Mouse (Mus musculus) midbrain, embryonic 16.5 days (tissue): ENCODE data around the gene Tmed9. TPM values are rescaled to one million over a fixed set of nuclear protein-coding genes. Genes with fewer than 3 reads are reported as not detected.
"Not testable (repeated sequence)": the region's sequence is repeated elsewhere in the genome, so short reads cannot be mapped to it uniquely, and the experiment has no call there.

Experiments used
- ATAC-seq: fragments of 200-750 bp; cut with Nextera tagmentation; 2 replicates; pipeline ENCODE4 v1.8.0; 2017; ENCODE audit warnings: moderate TSS enrichment
- H3K27ac ChIP-seq: fragments of 300-500 bp; sonication (generic); 2 replicates; pipeline ENCODE4 v1.5.1; 2014; ENCODE audit warnings: mild to moderate bottlenecking, low read length, mixed read lengths
- H3K27me3 ChIP-seq: fragments of 300-500 bp; sonication (generic); 2 replicates; pipeline ENCODE4 v1.6.1; 2014; ENCODE audit warnings: low read depth, low read length, mixed read lengths; ENCODE audit not compliant: control insufficient read depth, insufficient read depth
- H3K36me3 ChIP-seq: fragments of 300-500 bp; sonication (generic); 2 replicates; pipeline ENCODE4 v1.6.1; 2014; ENCODE audit warnings: mild to moderate bottlenecking, low read length, moderate library complexity, mixed read lengths; ENCODE audit not compliant: control insufficient read depth, insufficient read depth
- H3K4me1 ChIP-seq: fragments of 300-500 bp; sonication (generic); 2 replicates; pipeline ENCODE4 v1.6.1; 2014; ENCODE audit warnings: mild to moderate bottlenecking, low read length, mixed read lengths; ENCODE audit not compliant: control insufficient read depth, insufficient read depth
- H3K4me2 ChIP-seq: fragments of 300-500 bp; sonication (generic); 2 replicates; pipeline ENCODE4 v1.6.1; 2014; ENCODE audit warnings: mild to moderate bottlenecking, low read length, mixed read lengths
- H3K4me3 ChIP-seq: fragments of 300-500 bp; sonication (generic); 2 replicates; pipeline ENCODE4 v1.5.1; 2014; ENCODE audit warnings: low read depth, mild to moderate bottlenecking, low read length, moderate library complexity, mixed read lengths
- H3K9ac ChIP-seq: fragments of 300-500 bp; sonication (generic); 2 replicates; pipeline ENCODE4 v1.6.1; 2014; ENCODE audit warnings: low read depth, low read length, mixed read lengths
- H3K9me3 ChIP-seq: fragments of 300-500 bp; sonication (generic); replicated peaks from 2 replicates; pipeline ENCODE4 v1.6.1; 2014; ENCODE audit warnings: mild to moderate bottlenecking, low read length, mixed read lengths; ENCODE audit not compliant: control insufficient read depth, poor library complexity, severe bottlenecking
- WGBS: fragments of 180-500 bp; shearing (Covaris S2); extraction: QIAGEN DNeasy Blood & Tissue Kit; methylation state at CpG from one replicate; pipeline ENCODE4 v1.1.7; 2014; 5-methylcytosine and 5-hydroxymethylcytosine counted together
- polyA plus RNA-seq: library from polyadenylated mRNA; unstranded; fragments of >200 nt; fragmentation: Nextera tagmentation; extraction: Ambion mirVana; gene quantifications from 2 replicates; pipeline ENCODE4 v1.2.1, GENCODE M21; 2015

Gene Tmed9
- polyA plus RNA-seq, 1 experiment from 2014 or later = 109 TPM

- no peaks in the 10 kb centered on the region for H3K9me3 ChIP-seq
- H3K4me3 ChIP-seq = no peak overlapping the region
- peak overlapping the region; percentile 42 for H3K4me2 ChIP-seq
- WGBS = 85% methylated on average over 2 of the region's 2 CpGs
- ATAC-seq = no peak
- H3K9ac ChIP-seq = no peak overlapping the region
- H3K36me3 ChIP-seq = no peaks in the 10 kb centered on the region
- H3K27ac ChIP-seq = no peak overlapping the region
- no peaks in the 10 kb centered on the region for H3K27me3 ChIP-seq
- H3K4me1 ChIP-seq = peaks cover 16% of the 10 kb centered on the region
Observed at GRCm38 (mm10) chr13:55571977-55572376, 1.6 kb upstream of the Tmed9 start.

DNA sequence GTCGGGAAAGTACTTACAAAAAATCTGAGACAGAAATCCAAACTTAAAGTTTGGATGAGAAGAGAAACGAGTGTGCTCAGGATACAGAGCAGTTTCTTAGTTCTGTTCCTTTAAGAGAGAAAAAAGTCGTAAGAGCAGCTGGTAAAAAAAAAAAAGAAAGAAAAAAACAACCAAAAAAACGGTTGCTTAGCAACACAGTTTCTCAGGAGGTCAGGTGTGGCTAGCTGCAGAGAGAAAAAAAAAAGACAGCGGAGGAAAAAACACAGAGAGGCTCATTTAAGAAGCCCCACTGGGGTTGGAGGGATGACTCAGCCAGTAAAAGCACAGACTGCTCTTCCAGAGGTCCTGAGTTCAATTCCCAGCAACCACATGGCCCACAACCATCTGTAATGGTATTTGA, 789 bp downstream of the Tmed9 start:
- no peaks in the 10 kb centered on the region for H3K9me3 ChIP-seq
- H3K4me2 ChIP-seq = no peak overlapping the region
- no peaks in the 10 kb centered on the region for H3K27me3 ChIP-seq
- H3K4me3 ChIP-seq = no peak overlapping the region
- H3K36me3 ChIP-seq = no peaks in the 10 kb centered on the region
- no peak for ATAC-seq
- H3K9ac ChIP-seq = no peak overlapping the region
- peaks cover 10% of the 10 kb centered on the region for H3K4me1 ChIP-seq
- H3K27ac ChIP-seq = no peak overlapping the region
- WGBS = 64% methylated on average over 5 of the region's 5 CpGs

GRCm38 (mm10) chr13:55575932-55576331, 2.4 kb downstream of the Tmed9 start:
- no peak overlapping the region for H3K9ac ChIP-seq
- H3K27ac ChIP-seq = no peak overlapping the region
- H3K4me1 ChIP-seq = peaks cover 7% of the 10 kb centered on the region
- no peak overlapping the region for H3K4me2 ChIP-seq
- H3K27me3 ChIP-seq = no peaks in the 10 kb centered on the region
- no peaks in the 10 kb centered on the region for H3K36me3 ChIP-seq
- H3K4me3 ChIP-seq = no peak overlapping the region
- ATAC-seq = no peak
- H3K9me3 ChIP-seq = no peaks in the 10 kb centered on the region
- 72% methylated on average over 5 of the region's 5 CpGs for WGBS

DNA sequence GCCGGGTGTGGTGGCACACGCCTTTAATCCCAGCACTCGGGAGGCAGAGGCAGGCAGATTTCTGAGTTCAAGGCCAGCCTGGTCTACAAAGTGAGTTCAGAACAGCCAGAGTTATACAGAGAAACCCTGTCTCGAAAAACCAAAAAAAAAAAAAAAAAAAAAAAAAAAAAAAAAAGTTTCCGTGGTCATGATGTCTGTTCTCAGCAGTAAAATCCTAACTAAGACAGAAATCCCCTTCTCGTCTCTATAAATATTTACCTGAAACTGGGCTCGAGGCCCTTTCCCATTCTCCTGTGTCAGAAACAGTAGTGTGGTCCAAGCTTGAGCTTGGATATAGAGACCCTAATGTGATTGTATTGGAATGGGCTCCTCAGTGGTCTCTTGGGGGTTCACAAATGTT, 3.3 kb downstream of the Tmed9 start:
- 91% methylated on average over 7 of the region's 7 CpGs for WGBS
- ATAC-seq = not testable (repeated sequence)

DNA sequence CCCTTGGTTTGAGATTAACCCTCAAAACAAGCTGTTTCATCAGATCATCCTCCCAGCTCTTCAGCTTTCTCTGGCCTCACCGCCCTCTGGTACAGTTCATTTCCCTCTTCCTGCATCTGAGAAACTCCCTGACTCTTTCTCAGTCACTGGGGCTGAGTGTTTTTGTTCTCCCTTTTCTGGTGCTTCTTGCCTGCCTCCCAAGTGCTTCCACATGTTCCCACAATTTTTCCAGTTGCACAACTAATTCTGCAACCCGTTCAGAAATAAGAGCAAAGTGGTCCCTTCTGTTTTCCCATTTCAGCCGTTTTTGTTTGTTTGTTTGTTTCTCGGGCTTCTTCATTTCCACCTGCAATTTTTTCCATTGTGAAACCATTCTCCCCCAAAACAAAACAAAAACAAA, 4.6 kb downstream of the Tmed9 start:
- no peak overlapping the region for H3K27ac ChIP-seq
- H3K9ac ChIP-seq = no peak overlapping the region
- H3K4me2 ChIP-seq = no peak overlapping the region
- H3K9me3 ChIP-seq = no peaks in the 10 kb centered on the region
- no peak overlapping the region for H3K4me3 ChIP-seq
- no peaks in the 10 kb centered on the region for H3K4me1 ChIP-seq
- H3K27me3 ChIP-seq = no peaks in the 10 kb centered on the region
- 77% methylated on average over 4 of the region's 4 CpGs for WGBS
- H3K36me3 ChIP-seq = no peaks in the 10 kb centered on the region
- no peak for ATAC-seq

More for the DNA sequence above, 3.3 kb downstream of the Tmed9 start:
- H3K4me3 ChIP-seq, H3K27ac ChIP-seq, H3K9ac ChIP-seq, H3K36me3 ChIP-seq, H3K9me3 ChIP-seq, H3K4me1 ChIP-seq, H3K27me3 ChIP-seq, H3K4me2 ChIP-seq: not testable (repeated sequence)

DNA sequence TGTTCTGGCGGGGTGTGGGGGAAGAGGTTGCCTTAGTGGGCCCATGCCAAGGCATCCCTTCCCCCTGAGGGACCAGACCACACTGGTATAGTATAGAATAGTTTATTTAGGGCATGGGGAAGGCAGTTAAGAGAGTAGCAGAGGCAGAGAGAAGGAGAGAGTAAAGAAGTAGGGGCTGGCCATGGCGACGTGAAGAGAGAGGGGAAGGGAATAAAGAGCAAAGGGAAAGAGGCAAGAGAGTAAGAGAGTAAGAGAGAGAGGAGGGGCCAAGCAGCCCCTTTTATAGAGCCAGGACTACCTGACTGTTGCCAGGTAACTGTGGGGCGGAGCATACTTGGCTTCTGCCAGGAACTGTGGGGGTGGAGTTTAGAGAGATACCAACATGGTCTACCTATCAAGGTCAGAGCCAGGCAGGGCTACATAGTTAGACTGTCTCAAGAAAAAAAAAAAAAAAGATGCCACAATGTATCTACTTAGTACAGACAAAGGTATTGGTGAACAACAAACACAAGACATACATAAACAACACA, 18.5 kb downstream of the Tmed9 start:
- peaks cover 11% of the 10 kb centered on the region for H3K4me1 ChIP-seq
- peak; percentile 30; the same call in 1 of the 2 replicates for ATAC-seq
- H3K4me3 ChIP-seq = no peak overlapping the region
- peaks cover 13% of the 10 kb centered on the region for H3K36me3 ChIP-seq
- WGBS = 80% methylated on average over 4 of the region's 4 CpGs
- peak overlapping the region; percentile 52 for H3K4me2 ChIP-seq
- H3K9ac ChIP-seq = no peak overlapping the region
- H3K9me3 ChIP-seq = no peaks in the 10 kb centered on the region
- H3K27me3 ChIP-seq = peaks cover 3% of the 10 kb centered on the region; the same call in 1 of the 2 replicates
- H3K27ac ChIP-seq = no peak overlapping the region; the same call in 1 of the 2 replicates

DNA sequence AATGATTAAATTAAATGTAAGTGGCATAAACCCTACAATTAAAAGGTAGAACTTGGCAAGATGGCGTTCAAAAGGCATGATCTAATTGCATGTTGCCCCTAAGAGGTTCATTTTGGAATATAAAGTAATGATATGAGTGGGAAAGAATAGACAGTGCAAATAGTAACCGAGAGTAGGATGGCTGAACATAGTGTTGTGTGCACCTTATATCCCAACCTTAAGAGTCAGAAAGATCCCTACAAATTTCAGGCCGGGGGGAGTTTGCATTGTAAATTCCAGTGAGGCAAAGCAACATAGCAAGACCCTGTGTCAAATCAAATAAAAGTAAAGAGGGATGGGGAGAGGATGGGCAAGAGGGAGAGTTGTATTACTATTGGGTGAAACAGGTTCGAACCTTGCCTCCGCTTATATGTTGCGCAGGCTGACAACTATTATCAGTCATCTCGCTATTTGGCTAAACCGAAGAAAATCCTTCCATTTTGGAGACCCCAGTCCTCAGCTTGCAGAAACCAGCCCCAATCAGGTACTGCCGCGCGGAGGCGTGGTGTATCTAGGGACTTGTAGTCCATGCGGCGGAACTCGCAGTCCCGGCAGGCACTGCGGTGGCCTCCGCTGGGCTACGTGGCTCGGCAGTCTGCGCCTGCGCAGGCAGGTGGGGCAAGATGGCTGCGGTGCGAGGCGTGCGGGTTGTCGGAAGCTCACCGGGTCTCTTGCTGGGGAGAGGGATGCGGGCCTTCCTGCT, 19.2 kb downstream of the Tmed9 start:
- Histone ChIP-seq H3K27me3 (peaks cover 3% of the 10 kb centered on the region; the same call in 1 of the 2 replicates), H3K9me3 (no peaks in the 10 kb centered on the region), H3K4me2 (peak overlapping the region; percentile 74), H3K36me3 (peaks cover 14% of the 10 kb centered on the region), H3K9ac (peak overlapping the region; percentile 73), H3K4me3 (peak overlapping the region; percentile 84), H3K4me1 (peaks cover 11% of the 10 kb centered on the region), H3K27ac (peak overlapping the region; percentile 79)
- peak; percentile 99 for ATAC-seq
- 4% methylated on average over 28 of the region's 29 CpGs for WGBS

GRCm38 (mm10) chr13:55593254-55593747, 19.8 kb downstream of the Tmed9 start:
- Histone ChIP-seq H3K27ac (peak overlapping the region; percentile 79), H3K9me3 (no peaks in the 10 kb centered on the region), H3K4me2 (peak overlapping the region; percentile 74), H3K4me1 (peaks cover 11% of the 10 kb centered on the region), H3K36me3 (peaks cover 17% of the 10 kb centered on the region), H3K27me3 (peaks cover 3% of the 10 kb centered on the region; the same call in 1 of the 2 replicates), H3K4me3 (peak overlapping the region; percentile 84), H3K9ac (peak overlapping the region; percentile 73)
- WGBS = under 1% methylated on average over 31 of the region's 31 CpGs
- ATAC-seq = peak; percentile 53; the same call in 1 of the 2 replicates

GRCm38 (mm10) chr13:55595375-55595774, 21.8 kb downstream of the Tmed9 start:
- Histone ChIP-seq H3K27ac (no peak overlapping the region), H3K4me1 (peaks cover 15% of the 10 kb centered on the region), H3K4me3 (no peak overlapping the region), H3K36me3 (peaks cover 17% of the 10 kb centered on the region), H3K27me3 (peaks cover 3% of the 10 kb centered on the region; the same call in 1 of the 2 replicates), H3K9me3 (no peaks in the 10 kb centered on the region), H3K9ac (no peak overlapping the region), H3K4me2 (no peak overlapping the region)
- no peak for ATAC-seq
- 79% methylated on average over 12 of the region's 12 CpGs for WGBS
